Mouse (Mus musculus) liver, adult 2 months (tissue): ENCODE results near the gene Nedd4. TPM values are rescaled to one million over a fixed set of nuclear protein-coding genes. Genes with fewer than 3 reads are reported as not detected.

Source experiments
- DNase-seq: peaks from one replicate; pipeline ENCODE4 v3.0.0-alpha.2; 2011; ENCODE audit warnings: low read depth, low spot score; ENCODE audit errors: extremely low read depth
- H3K27ac ChIP-seq: fragments of 200-500 bp; replicated peaks from 2 replicates; pipeline ENCODE4 v1.5.1; 2012; ENCODE audit warnings: low read depth, mild to moderate bottlenecking, control low read depth, inconsistent platforms, low read length; ENCODE audit not compliant: insufficient read depth
- H3K27me3 ChIP-seq: fragments of 200-500 bp; 2 replicates; pipeline ENCODE4 v1.6.1; 2012; ENCODE audit warnings: mild to moderate bottlenecking, moderate library complexity, low read length, inconsistent platforms; ENCODE audit not compliant: control insufficient read depth, insufficient read depth
- H3K36me3 ChIP-seq: fragments of 200-500 bp; 2 replicates; pipeline ENCODE4 v1.6.1; 2012; ENCODE audit warnings: low read length, inconsistent platforms; ENCODE audit not compliant: control insufficient read depth, insufficient read depth
- H3K4me1 ChIP-seq: fragments of 200-500 bp; 2 replicates; pipeline ENCODE4 v1.6.1; 2011; ENCODE audit warnings: low read length; ENCODE audit not compliant: control insufficient read depth, insufficient read depth
- H3K4me3 ChIP-seq: fragments of 200-500 bp; 2 replicates; pipeline ENCODE4 v1.5.1; 2011; ENCODE audit warnings: low read depth, mild to moderate bottlenecking, control low read depth, low read length, moderate library complexity; ENCODE audit not compliant: insufficient read depth
- H3K79me2 ChIP-seq: fragments of 200-500 bp; 2 replicates; pipeline ENCODE4 v1.6.1; 2012; ENCODE audit warnings: inconsistent platforms, mild to moderate bottlenecking, low read length, moderate library complexity; ENCODE audit not compliant: control insufficient read depth, insufficient read depth
- H3K9ac ChIP-seq: fragments of 200-500 bp; 2 replicates; pipeline ENCODE4 v1.6.1; 2012; ENCODE audit warnings: low read depth, mild to moderate bottlenecking, control low read depth, inconsistent platforms, low read length
- CTCF ChIP-seq: fragments of 200-500 bp; IDR thresholded peaks from 2 replicates; pipeline ENCODE4 v1.5.1; 2011; ENCODE audit warnings: low read depth, low read length, control low read depth
- POLR2A ChIP-seq: fragments of 200-500 bp; IDR thresholded peaks from 2 replicates; pipeline ENCODE4 v1.6.1; 2011; ENCODE audit warnings: low read length, control low read depth; ENCODE audit not compliant: insufficient read depth; ENCODE audit errors: extremely low read depth
- WGBS: fragments of 180-500 bp; shearing (Covaris S2); methylation state at CpG from one replicate; pipeline ENCODE4 v1.1.7; 2018; 5-methylcytosine and 5-hydroxymethylcytosine counted together
- polyA plus RNA-seq: library from polyadenylated mRNA; depleted of rRNA; stranded (reverse); fragments of >200 nt; gene quantifications from 2 replicates; pipeline ENCODE4 v1.2.3, GENCODE M21; 2012
- total RNA-seq: library from RNA; depleted of rRNA; stranded (reverse); fragments of >200 nt; gene quantifications from 2 replicates; pipeline ENCODE4 v1.2.3, GENCODE M21; 2014

Nedd4 gene
- total and polyA plus RNA-seq, 2 experiments = 51.7 to 123 TPM

DNA sequence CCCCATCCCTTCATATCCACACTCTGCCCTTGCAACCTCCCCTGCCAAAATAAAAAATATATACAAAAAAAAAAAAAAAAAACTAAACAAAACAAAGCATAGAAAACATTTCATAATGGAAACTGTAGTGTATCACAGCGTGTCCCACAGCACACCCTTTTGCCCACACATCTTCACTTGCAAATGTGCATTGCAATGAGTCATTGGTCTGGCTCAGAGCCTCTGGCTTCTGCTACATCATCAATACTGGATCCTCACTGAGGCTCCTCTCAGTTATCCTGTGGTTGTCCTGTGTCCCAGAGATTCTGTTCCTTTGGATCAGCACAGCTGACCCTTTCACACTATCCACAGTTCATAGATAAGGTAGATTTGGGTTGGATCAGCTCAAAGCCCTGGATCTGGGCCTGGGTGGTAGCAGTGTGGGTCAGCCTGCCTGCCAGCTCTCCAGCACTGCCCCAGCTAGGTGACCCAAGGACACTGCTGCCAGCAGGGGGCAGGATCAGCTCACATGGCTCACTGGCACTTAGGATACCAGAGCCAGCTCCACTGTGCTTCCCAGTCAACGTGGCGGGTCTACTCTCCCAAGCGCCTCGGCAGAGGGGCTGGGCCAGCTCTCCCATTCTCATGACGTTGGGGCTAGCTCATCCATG lies 7.4 kb upstream of the Nedd4 start:
- Histone ChIP-seq H3K27ac (no peak overlapping the region), H3K9ac (no peak overlapping the region), H3K27me3 (no peaks in the 10 kb centered on the region), H3K36me3 (no peaks in the 10 kb centered on the region), H3K4me3 (no peak overlapping the region), H3K79me2 (no peaks in the 10 kb centered on the region), H3K4me1 (peaks cover 7% of the 10 kb centered on the region; the same call in 1 of the 2 replicates)
- TF ChIP-seq POLR2A (no peak), CTCF (peak; percentile 99)
- WGBS = 33% methylated on average over 6 of the region's 6 CpGs
- peak; percentile 78 for DNase-seq

GRCm38 (mm10) chr9:72655602-72656001 lies 6.5 kb upstream of the Nedd4 start:
- no peak for DNase-seq
- H3K36me3 ChIP-seq = no peaks in the 10 kb centered on the region
- H3K9ac ChIP-seq = no peak overlapping the region
- peaks cover 7% of the 10 kb centered on the region; the same call in 1 of the 2 replicates for H3K4me1 ChIP-seq
- no peaks in the 10 kb centered on the region for H3K79me2 ChIP-seq
- TF ChIP-seq CTCF (no peak), POLR2A (no peak)
- H3K27ac ChIP-seq = no peak overlapping the region
- no peaks in the 10 kb centered on the region for H3K27me3 ChIP-seq
- H3K4me3 ChIP-seq = no peak overlapping the region
- 90% methylated on average over 5 of the region's 5 CpGs for WGBS

GRCm38 (mm10) chr9:72656491-72656890 lies 5.7 kb upstream of the Nedd4 start:
- Histone ChIP-seq H3K79me2 (no peaks in the 10 kb centered on the region), H3K27ac (no peak overlapping the region), H3K27me3 (no peaks in the 10 kb centered on the region), H3K9ac (no peak overlapping the region), H3K4me3 (no peak overlapping the region), H3K4me1 (peaks cover 9% of the 10 kb centered on the region; the same call in 1 of the 2 replicates), H3K36me3 (no peaks in the 10 kb centered on the region)
- TF ChIP-seq POLR2A (no peak), CTCF (no peak)
- no peak for DNase-seq
- 47% methylated on average over 4 of the region's 4 CpGs for WGBS

- Histone ChIP-seq H3K36me3 (no peaks in the 10 kb centered on the region), H3K27ac (no peak overlapping the region), H3K9ac (no peak overlapping the region), H3K27me3 (no peaks in the 10 kb centered on the region), H3K4me3 (no peak overlapping the region), H3K4me1 (peaks cover 9% of the 10 kb centered on the region; the same call in 1 of the 2 replicates), H3K79me2 (no peaks in the 10 kb centered on the region)
- TF ChIP-seq POLR2A (no peak), CTCF (no peak)
- WGBS = 75% methylated on average over 3 of the region's 3 CpGs
- no peak for DNase-seq
Observed at GRCm38 (mm10) chr9:72656940-72657339, 5.2 kb upstream of the Nedd4 start.

- no peak overlapping the region for H3K9ac ChIP-seq
- TF ChIP-seq CTCF (no peak), POLR2A (no peak)
- no peaks in the 10 kb centered on the region for H3K27me3 ChIP-seq
- H3K79me2 ChIP-seq = no peaks in the 10 kb centered on the region
- WGBS = 79% methylated on average over 1 of the region's 1 CpGs
- no peak for DNase-seq
- H3K4me1 ChIP-seq = peaks cover 9% of the 10 kb centered on the region; the same call in 1 of the 2 replicates
- H3K4me3 ChIP-seq = no peak overlapping the region
- H3K36me3 ChIP-seq = no peaks in the 10 kb centered on the region
- no peak overlapping the region for H3K27ac ChIP-seq
Observed at GRCm38 (mm10) chr9:72657694-72658093, 4.5 kb upstream of the Nedd4 start.

DNA sequence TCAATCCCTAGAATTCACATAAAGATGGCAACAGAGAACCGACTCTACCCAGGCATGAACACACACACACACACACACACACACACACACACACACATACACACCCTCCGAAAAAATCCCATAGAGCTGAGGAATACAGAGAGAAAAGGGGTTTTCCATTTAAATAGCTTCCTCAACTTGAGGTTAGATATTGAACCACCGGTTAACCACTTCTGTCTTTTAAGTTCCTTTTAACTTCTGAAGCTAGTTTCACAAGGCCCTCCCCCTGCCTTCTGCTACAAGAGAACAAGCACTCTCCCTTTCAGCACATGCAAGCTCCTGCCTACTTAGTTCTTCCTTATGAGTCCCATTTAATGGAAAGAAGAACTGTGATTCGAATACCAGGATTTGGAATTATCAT lies 2.0 kb upstream of the Nedd4 start:
- Histone ChIP-seq H3K4me3 (no peak overlapping the region), H3K4me1 (peaks cover 10% of the 10 kb centered on the region), H3K36me3 (peaks cover 2% of the 10 kb centered on the region; the same call in 1 of the 2 replicates), H3K27ac (no peak overlapping the region), H3K27me3 (no peaks in the 10 kb centered on the region), H3K9ac (no peak overlapping the region), H3K79me2 (peaks cover 12% of the 10 kb centered on the region; the same call in 1 of the 2 replicates)
- TF ChIP-seq CTCF = no peak
- TF ChIP-seq POLR2A = no peak
- 81% methylated on average over 4 of the region's 4 CpGs for WGBS
- peak; percentile 37 for DNase-seq
